26 mouse cellular contexts compared by ENCODE assay signal in genomic region chr7:48875096-48875495, GRCm38 (mm10). TPM values are rescaled to one million over a fixed set of nuclear protein-coding genes. Genes with fewer than 3 reads are reported as not detected.
DNase-seq lines count a peak whose midpoint lies in the region; ATAC-seq and TF ChIP-seq lines count a peak whose summit lies in the region.
"Had no signal": no experiment of that assay in that cellular context is flagged by ENCODE, and none has a peak within 500 bp of the region (broad histone marks: within the 10 kb centered on the region; RNA-seq: fewer than 3 reads in every experiment).

No protein-coding gene starts in this region.

- no peak overlapping the region for H3K9ac ChIP-seq in heart, embryonic 15.5 days
- no peak overlapping the region for H3K9ac ChIP-seq in limb, embryonic 13.5 days
- H3K9ac ChIP-seq in limb, embryonic 14.5 days (ENCODE audit: low read depth, low read length, severe bottlenecking): no peak overlapping the region
- H3K9ac ChIP-seq in hindbrain, embryonic 16.5 days (ENCODE audit: low read depth, low read length): no peak overlapping the region
- H3K9ac ChIP-seq: embryonic facial prominence, embryonic 13.5 days; forebrain, embryonic 12.5 days; forebrain, embryonic 15.5 days; heart, embryonic 12.5 days; hindbrain, embryonic 13.5 days had no signal

- peaks cover 74% of the 10 kb centered on the region for H3K36me3 ChIP-seq in heart, embryonic 15.5 days
- peaks cover 72% of the 10 kb centered on the region for H3K36me3 ChIP-seq in limb, embryonic 13.5 days
- H3K36me3 ChIP-seq in limb, embryonic 10.5 days: peaks cover 86% of the 10 kb centered on the region
- H3K36me3 ChIP-seq in limb, embryonic 14.5 days (ENCODE audit: control insufficient read depth, insufficient read depth, low read length): peaks cover 71% of the 10 kb centered on the region
- H3K36me3 ChIP-seq in hindbrain, embryonic 16.5 days (ENCODE audit: control insufficient read depth, insufficient read depth, low read length): no peaks in the 10 kb centered on the region
- H3K36me3 ChIP-seq: forebrain, embryonic 15.5 days had no signal

- WGBS in heart, embryonic 15.5 days: 88% methylated on average over 14 of the region's 14 CpGs
- WGBS in limb, embryonic 13.5 days: 90% methylated on average over 14 of the region's 14 CpGs
- WGBS in limb, embryonic 10.5 days: 96% methylated on average over 14 of the region's 14 CpGs
- WGBS in limb, embryonic 14.5 days: 90% methylated on average over 14 of the region's 14 CpGs
- 94% methylated on average over 14 of the region's 14 CpGs for WGBS in hindbrain, embryonic 16.5 days

- intact Hi-C loops in heart, postnatal 14 days (cut with DNase I): loop anchor here (2.0 kb wide), 1 partner anchor 28 kb away; no protein-coding TSS in a partner anchor

- H3K27ac ChIP-seq in heart, embryonic 15.5 days: peak overlapping the region; percentile 14; the same call in 1 of the 2 replicates
- H3K27ac ChIP-seq in limb, embryonic 13.5 days: no peak overlapping the region
- no peak overlapping the region for H3K27ac ChIP-seq in limb, embryonic 10.5 days
- H3K27ac ChIP-seq in limb, embryonic 14.5 days (replicated peaks; ENCODE audit: low read depth, low read length): no peak overlapping the region
- H3K27ac ChIP-seq in hindbrain, embryonic 16.5 days (ENCODE audit: low read depth, low read length): no peak overlapping the region
- H3K27ac ChIP-seq: embryonic facial prominence, embryonic 13.5 days; forebrain, embryonic 12.5 days; forebrain, embryonic 15.5 days; hindbrain, embryonic 10.5 days; hindbrain, embryonic 13.5 days; hindbrain, postnatal 0 days had no signal

- H3K4me2 ChIP-seq in heart, embryonic 15.5 days: no peak overlapping the region
- no peak overlapping the region for H3K4me2 ChIP-seq in limb, embryonic 13.5 days (replicated peaks)
- no peak overlapping the region for H3K4me2 ChIP-seq in limb, embryonic 14.5 days (replicated peaks; ENCODE audit: low read depth, low read length, severe bottlenecking)
- no peak overlapping the region for H3K4me2 ChIP-seq in hindbrain, embryonic 16.5 days (ENCODE audit: low read length)
- H3K4me2 ChIP-seq: embryonic facial prominence, embryonic 13.5 days; forebrain, embryonic 12.5 days; forebrain, embryonic 15.5 days; heart, embryonic 12.5 days; hindbrain, embryonic 13.5 days had no signal

- ATAC-seq in heart, embryonic 15.5 days (replicated peaks; ENCODE audit: insufficient number of reproducible peaks, insufficient read depth, low FRiP score, low read depth): no peak
- peak; percentile 61 for ATAC-seq in limb, embryonic 13.5 days (ENCODE audit: low FRiP score, low read depth)
- peak; percentile 68 for ATAC-seq in limb, embryonic 14.5 days (ENCODE audit: low FRiP score, low read depth)
- no peak for ATAC-seq in hindbrain, embryonic 16.5 days
- ATAC-seq: CD4-positive, CD25-positive, alpha-beta regulatory T cell, adult 4 months; forebrain, embryonic 15.5 days; hindbrain, postnatal 0 days; inflammation-experienced regulatory T-cells, adult 6 months; intestine, embryonic 16.5 days had no signal

- no peaks in the 10 kb centered on the region for H3K9me3 ChIP-seq in heart, embryonic 15.5 days (replicated peaks)
- no peaks in the 10 kb centered on the region for H3K9me3 ChIP-seq in limb, embryonic 13.5 days
- no peaks in the 10 kb centered on the region for H3K9me3 ChIP-seq in limb, embryonic 10.5 days (replicated peaks)
- H3K9me3 ChIP-seq in limb, embryonic 14.5 days (ENCODE audit: control insufficient read depth, low read length): no peaks in the 10 kb centered on the region
- H3K9me3 ChIP-seq in hindbrain, embryonic 16.5 days (ENCODE audit: control insufficient read depth, low read length): no peaks in the 10 kb centered on the region
- H3K9me3 ChIP-seq: embryonic facial prominence, embryonic 13.5 days; forebrain, embryonic 12.5 days; forebrain, embryonic 15.5 days; heart, embryonic 12.5 days; hindbrain, embryonic 10.5 days; hindbrain, embryonic 13.5 days had no signal

- no peak for TF ChIP-seq POLR2A in limb, embryonic 14.5 days (IDR thresholded peaks at IDR 0.05; ENCODE audit: borderline replicate concordance, extremely low read depth, insufficient read depth, insufficient read length)

- DNase-seq in heart, postnatal 14 days: no peak
- DNase-seq in limb, embryonic 10.5 days (ENCODE audit: low spot score): no peak
- DNase-seq in limb, embryonic 14.5 days (ENCODE audit: low spot score): no peak
- DNase-seq: adrenal gland, adult 2 months; adrenal gland, postnatal 14 days; cerebellum, adult 11 months; cerebellum, adult 2 months; cerebellum, adult 9-11 months; cerebellum, postnatal 25 days; gastrocnemius, postnatal 10 days; gastrocnemius, postnatal 36 days; heart, postnatal 10 days; kidney, adult 18-20 months had no signal

- H3K27me3 ChIP-seq in heart, embryonic 15.5 days: no peaks in the 10 kb centered on the region
- H3K27me3 ChIP-seq in limb, embryonic 13.5 days: no peaks in the 10 kb centered on the region
- H3K27me3 ChIP-seq in limb, embryonic 10.5 days (ENCODE audit: low read depth, poor library complexity, severe bottlenecking): no peaks in the 10 kb centered on the region
- H3K27me3 ChIP-seq in limb, embryonic 14.5 days (ENCODE audit: control insufficient read depth, insufficient read depth, low read length): no peaks in the 10 kb centered on the region
- H3K27me3 ChIP-seq in hindbrain, embryonic 16.5 days (replicated peaks; ENCODE audit: control insufficient read depth, insufficient read depth, low read length): no peaks in the 10 kb centered on the region
- H3K27me3 ChIP-seq: embryonic facial prominence, embryonic 13.5 days; forebrain, embryonic 12.5 days; forebrain, embryonic 15.5 days; heart, embryonic 12.5 days; hindbrain, embryonic 13.5 days had no signal

- peaks cover 13% of the 10 kb centered on the region for H3K4me1 ChIP-seq in heart, embryonic 15.5 days (replicated peaks)
- peaks cover 23% of the 10 kb centered on the region for H3K4me1 ChIP-seq in limb, embryonic 13.5 days
- peaks cover 8% of the 10 kb centered on the region; the same call in 1 of the 2 replicates for H3K4me1 ChIP-seq in limb, embryonic 10.5 days
- H3K4me1 ChIP-seq in limb, embryonic 14.5 days (ENCODE audit: control insufficient read depth, insufficient read depth, low read length): peaks cover 11% of the 10 kb centered on the region
- H3K4me1 ChIP-seq in hindbrain, embryonic 16.5 days (ENCODE audit: control insufficient read depth, insufficient read depth, low read depth, low read length): no peaks in the 10 kb centered on the region

- H3K4me3 ChIP-seq in heart, embryonic 15.5 days: no peak overlapping the region
- no peak overlapping the region for H3K4me3 ChIP-seq in limb, embryonic 13.5 days
- H3K4me3 ChIP-seq in limb, embryonic 10.5 days: no peak overlapping the region
- no peak overlapping the region for H3K4me3 ChIP-seq in limb, embryonic 14.5 days (replicated peaks; ENCODE audit: low read length)
- no peak overlapping the region for H3K4me3 ChIP-seq in hindbrain, embryonic 16.5 days (ENCODE audit: low read length)
- H3K4me3 ChIP-seq: embryonic facial prominence, embryonic 13.5 days; forebrain, embryonic 12.5 days; forebrain, embryonic 15.5 days; heart, embryonic 12.5 days; hindbrain, embryonic 10.5 days; hindbrain, embryonic 13.5 days had no signal

RNA-seq across cellular contexts. Expression of gene E2f8, which starts 6.3 kb away (rescaled TPM):
- 15.6 and 18.9 TPM in 2 replicates for polyA plus RNA-seq in heart, embryonic 15.5 days (2015; fragmentation: Nextera tagmentation; extraction: Ambion mirVana)
- 1 to 10 TPM; 1.8 to 3.3 TPM for total RNA-seq in heart, postnatal 14 days (2021)
- 15.9 and 17.2 TPM in 2 replicates for polyA plus RNA-seq in limb, embryonic 13.5 days (2015; fragmentation: Nextera tagmentation; extraction: Ambion mirVana)
- 15.2 TPM in 2 replicates for polyA plus RNA-seq in limb, embryonic 10.5 days (2016; fragmentation: Nextera tagmentation; extraction: Ambion mirVana)
- 21.7 and 23.4 TPM in 2 replicates for polyA plus RNA-seq in limb, embryonic 14.5 days (2012; rRNA removed)
- 15.3 and 16.7 TPM in 2 replicates for polyA plus RNA-seq in limb, embryonic 14.5 days (2014; fragmentation: Nextera tagmentation; extraction: Ambion mirVana)
- 2.5 and 3.7 TPM in 2 replicates for polyA plus RNA-seq in hindbrain, embryonic 16.5 days (2015; fragmentation: Nextera tagmentation; extraction: Ambion mirVana)

RNA-seq across cellular contexts. Expression of gene Csrp3, which starts 27.3 kb away (rescaled TPM):
- polyA plus RNA-seq in heart, embryonic 15.5 days (2015; fragmentation: Nextera tagmentation; extraction: Ambion mirVana): 1,541 and 1,964 TPM in 2 replicates
- total RNA-seq in heart, postnatal 14 days (2021): 1,000 to 10,000 TPM; 1,478 to 1,683 TPM
- polyA plus RNA-seq in limb, embryonic 13.5 days (2015; fragmentation: Nextera tagmentation; extraction: Ambion mirVana): 27.6 and 27.8 TPM in 2 replicates
- 0.87 and 1.5 TPM in 2 replicates for polyA plus RNA-seq in limb, embryonic 10.5 days (2016; fragmentation: Nextera tagmentation; extraction: Ambion mirVana)
- 11.6 and 18.2 TPM in 2 replicates for polyA plus RNA-seq in limb, embryonic 14.5 days (2012; rRNA removed)
- polyA plus RNA-seq in limb, embryonic 14.5 days (2014; fragmentation: Nextera tagmentation; extraction: Ambion mirVana): 45.7 and 71.9 TPM in 2 replicates
- polyA plus RNA-seq in hindbrain, embryonic 16.5 days (2015; fragmentation: Nextera tagmentation; extraction: Ambion mirVana): 0.24 and 7.3 TPM in 2 replicates
- total RNA-seq: adrenal gland, adult 2 months; hindbrain, postnatal 0 days had no signal
- polyA plus RNA-seq: adrenal gland, adult 2 months; CD4-positive, CD25-positive, alpha-beta regulatory T cell, adult 4 months; cerebellum, adult 2 months; hindbrain, embryonic 10.5 days; hindbrain, postnatal 0 days; inflammation-experienced regulatory T-cells, adult 6 months had no signal

RNA-seq across cellular contexts. Expression of gene Nav2, which starts 33.4 kb away (rescaled TPM):
- 30.7 and 40.0 TPM in 2 replicates for polyA plus RNA-seq in heart, embryonic 15.5 days (2015; fragmentation: Nextera tagmentation; extraction: Ambion mirVana)
- 10 to 100 TPM; 60.0 to 64.1 TPM for total RNA-seq in heart, postnatal 14 days (2021)
- 14.6 and 17.4 TPM in 2 replicates for polyA plus RNA-seq in limb, embryonic 13.5 days (2015; fragmentation: Nextera tagmentation; extraction: Ambion mirVana)
- 7.2 and 8.3 TPM in 2 replicates for polyA plus RNA-seq in limb, embryonic 10.5 days (2016; fragmentation: Nextera tagmentation; extraction: Ambion mirVana)
- 16.8 and 21.1 TPM in 2 replicates for polyA plus RNA-seq in limb, embryonic 14.5 days (2012; rRNA removed)
- polyA plus RNA-seq in limb, embryonic 14.5 days (2014; fragmentation: Nextera tagmentation; extraction: Ambion mirVana): 15.8 and 17.7 TPM in 2 replicates
- polyA plus RNA-seq in hindbrain, embryonic 16.5 days (2015; fragmentation: Nextera tagmentation; extraction: Ambion mirVana): 23.0 and 27.9 TPM in 2 replicates

Comparison
In these comparisons a context has a peak if more than half of its experiments do, and no peak if none do; other contexts are left out.
1. ATAC-seq: peak in limb, embryonic 13.5 days (single experiment) and limb, embryonic 14.5 days (single experiment); none in heart, embryonic 15.5 days (single experiment) and hindbrain, embryonic 16.5 days (single experiment).
2. RNA of gene Csrp3, which starts 27.3 kb away (polyA plus RNA-seq): 1,541 to 1,964 TPM in heart, embryonic 15.5 days; 11.6 to 71.9 TPM in limb, embryonic 14.5 days, 27.6 to 27.8 TPM in limb, embryonic 13.5 days, 0.87 to 1.5 TPM in limb, embryonic 10.5 days and 0.24 to 7.3 TPM in hindbrain, embryonic 16.5 days; every median in the first group is over 10 times any median in the second.